Mouse (Mus musculus) thymus, adult 2 months (tissue): ENCODE data around the gene Tia1. TPM values are rescaled to one million over a fixed set of nuclear protein-coding genes. Genes with fewer than 3 reads are reported as not detected.

ENCODE experiments used
- DNase-seq: peaks from one replicate; pipeline ENCODE4 v3.0.0; 2021
- H3K27ac ChIP-seq: fragments of 200-500 bp; 2 replicates; pipeline ENCODE4 v1.5.1; 2012; ENCODE audit warnings: low read length, control low read depth; ENCODE audit not compliant: control insufficient read depth, insufficient read depth
- H3K27me3 ChIP-seq: fragments of 200-500 bp; 2 replicates; pipeline ENCODE4 v1.6.1; 2012; ENCODE audit warnings: mild to moderate bottlenecking, low read length, moderate library complexity, mixed read lengths; ENCODE audit not compliant: control insufficient read depth, insufficient read depth
- H3K36me3 ChIP-seq: fragments of 200-500 bp; 2 replicates; pipeline ENCODE4 v1.6.1; 2012; ENCODE audit warnings: mild to moderate bottlenecking, low read length, moderate library complexity; ENCODE audit not compliant: control insufficient read depth, insufficient read depth
- H3K4me1 ChIP-seq: fragments of 200-500 bp; replicated peaks from 2 replicates; pipeline ENCODE4 v1.6.1; 2012; ENCODE audit warnings: low read length; ENCODE audit not compliant: control insufficient read depth, insufficient read depth
- H3K4me3 ChIP-seq: fragments of 200-500 bp; 2 replicates; pipeline ENCODE4 v1.5.1; 2012; ENCODE audit warnings: mild to moderate bottlenecking, low read length, control low read depth, moderate library complexity; ENCODE audit not compliant: control insufficient read depth, insufficient read depth
- CTCF ChIP-seq: fragments of 200-500 bp; IDR thresholded peaks from 2 replicates; pipeline ENCODE4 v1.5.1; 2012; ENCODE audit warnings: mild to moderate bottlenecking, control low read depth, low read length, moderate library complexity, borderline replicate concordance; ENCODE audit not compliant: control insufficient read depth, poor library complexity, insufficient read depth; ENCODE audit errors: extremely low read depth
- POLR2A ChIP-seq: fragments of 200-500 bp; IDR thresholded peaks from 2 replicates; pipeline ENCODE4 v1.6.1; 2012; ENCODE audit warnings: mild to moderate bottlenecking, low read length, control low read depth, moderate library complexity; ENCODE audit not compliant: control insufficient read depth, poor library complexity, insufficient read depth; ENCODE audit errors: extremely low read depth
- WGBS: fragments of 180-500 bp; shearing (Covaris S2); methylation state at CpG from one replicate; pipeline ENCODE4 v1.1.7; 2018; 5-methylcytosine and 5-hydroxymethylcytosine counted together
- polyA plus RNA-seq: library from polyadenylated mRNA; depleted of rRNA; stranded (reverse); fragments of >200 nt; gene quantifications from 2 replicates; pipeline ENCODE4 v1.2.3, GENCODE M21; 2012

Tia1 gene
- polyA plus RNA-seq, 1 experiment = 83.4 TPM

DNA sequence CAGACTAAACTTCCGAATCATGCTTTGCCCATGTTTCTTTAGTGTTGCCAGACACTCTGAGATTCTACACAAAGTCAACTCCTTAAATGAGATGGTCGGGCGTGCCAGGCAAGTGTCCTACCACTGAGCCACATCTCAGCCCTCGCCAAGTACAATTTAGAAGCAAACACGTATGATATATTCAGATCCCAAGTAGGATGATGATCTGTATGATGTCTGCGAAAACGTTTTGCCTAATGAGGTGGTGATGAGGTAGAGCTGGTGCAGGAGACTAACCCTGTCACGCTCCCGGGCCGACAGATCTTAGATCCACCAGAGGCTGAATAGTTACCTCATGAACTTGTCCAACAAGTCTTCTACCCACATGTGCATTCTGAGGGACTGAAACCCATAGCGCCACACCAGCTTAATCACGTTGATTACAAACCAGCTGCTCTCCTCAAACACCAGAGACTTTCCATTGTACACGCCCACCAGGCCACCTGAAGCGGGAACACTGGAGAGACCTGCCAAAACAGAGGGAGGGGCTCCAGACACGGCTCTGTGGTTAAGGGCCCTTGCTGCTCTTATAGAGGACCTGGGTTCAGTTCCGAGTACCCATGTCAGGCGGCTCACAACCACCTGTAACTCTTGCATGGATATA lies 9.8 kb upstream of the Tia1 start:
- peaks cover 5% of the 10 kb centered on the region; the same call in 1 of the 2 replicates for H3K4me1 ChIP-seq
- no peak for DNase-seq
- H3K4me3 ChIP-seq = no peak overlapping the region
- TF ChIP-seq CTCF = no peak
- TF ChIP-seq POLR2A = no peak
- 0 out of 2 replicates have a peak, but pooled peaks cover 3% of the 10 kb centered on the region for H3K36me3 ChIP-seq
- H3K27ac ChIP-seq = no peak overlapping the region
- H3K27me3 ChIP-seq = no peaks in the 10 kb centered on the region
- 94% methylated on average over 17 of the region's 17 CpGs for WGBS

DNA sequence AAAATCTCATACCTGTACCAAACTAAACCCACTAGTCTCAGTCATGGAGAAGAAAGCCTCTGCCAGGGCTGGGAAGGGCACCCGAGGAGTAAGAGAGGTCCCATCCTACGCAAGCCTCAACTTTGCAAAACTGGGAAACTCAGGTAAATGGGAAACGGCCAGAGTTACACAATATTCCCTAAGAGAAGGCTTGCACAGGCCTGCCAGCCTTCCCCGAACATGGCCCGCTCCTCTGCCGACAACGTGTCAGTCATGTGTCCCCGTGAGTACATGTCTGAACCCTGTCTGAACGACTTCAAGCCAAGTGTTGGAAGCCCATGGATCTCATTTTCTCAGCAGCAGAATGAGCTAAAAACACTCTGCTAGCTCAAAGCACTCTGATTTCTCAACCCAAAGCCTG lies 9.0 kb upstream of the Tia1 start:
- no peak for TF ChIP-seq CTCF
- TF ChIP-seq POLR2A = no peak
- Histone ChIP-seq H3K27ac (no peak overlapping the region), H3K36me3 (0 out of 2 replicates have a peak, but pooled peaks cover 3% of the 10 kb centered on the region), H3K27me3 (no peaks in the 10 kb centered on the region), H3K4me1 (peaks cover 5% of the 10 kb centered on the region; the same call in 1 of the 2 replicates), H3K4me3 (no peak overlapping the region)
- no peak for DNase-seq
- WGBS = 97% methylated on average over 9 of the region's 9 CpGs

DNA sequence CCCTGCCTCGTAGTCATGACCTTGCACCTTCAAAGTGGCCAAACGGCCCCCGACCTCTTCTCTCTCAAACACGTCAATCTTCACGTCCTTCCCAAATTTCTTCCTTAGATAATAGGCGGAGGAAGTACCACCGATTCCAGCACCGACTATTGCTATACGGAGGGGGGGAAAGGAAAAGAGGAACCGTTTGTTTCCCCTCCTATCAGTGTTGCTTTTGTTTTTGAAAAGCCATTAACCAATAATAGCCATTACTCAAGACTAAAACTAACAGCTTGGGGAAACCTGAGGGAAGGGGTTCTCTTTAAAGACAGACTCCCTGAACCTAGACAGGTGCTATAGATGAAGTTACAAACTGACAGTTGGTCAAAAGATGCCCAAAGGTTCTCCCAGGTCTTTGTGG lies 8.1 kb upstream of the Tia1 start:
- WGBS = 27% methylated on average over 10 of the region's 10 CpGs

DNA sequence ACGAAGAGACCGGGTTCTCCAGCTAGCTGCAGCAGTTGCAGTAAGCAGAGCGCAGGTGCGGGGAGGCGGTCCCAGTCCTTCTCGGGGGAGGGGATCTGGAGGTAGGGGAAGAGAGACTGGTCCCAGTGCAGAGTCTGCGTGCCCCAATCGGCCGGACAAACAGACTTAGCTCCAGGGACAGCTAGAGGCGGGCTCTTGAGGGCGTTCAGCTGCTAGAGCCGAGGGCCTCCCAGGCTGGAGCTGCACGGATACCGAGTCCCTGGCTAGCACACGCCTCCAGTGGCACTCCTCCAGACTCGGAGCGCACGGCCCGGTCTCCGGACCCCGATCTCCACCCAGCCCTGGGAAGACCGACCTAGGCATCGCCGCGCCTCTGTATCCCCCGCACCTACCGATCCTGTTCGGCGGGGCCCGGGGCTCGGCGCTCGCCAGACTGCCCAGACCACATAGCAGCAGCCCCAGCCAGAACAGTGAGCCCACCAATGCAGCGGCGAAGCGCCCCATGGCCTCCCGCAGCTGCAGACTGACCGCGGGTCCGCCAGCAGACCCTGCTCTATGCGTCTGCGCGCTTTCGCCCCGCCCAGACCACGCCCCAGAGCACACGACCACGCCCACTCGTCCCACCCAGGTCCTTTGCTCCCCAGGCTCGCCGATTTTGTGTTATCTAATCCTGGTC lies 7.3 kb upstream of the Tia1 start, which contains the start of gene Pcyox1:
Gene Pcyox1, minus strand, starts transcription at position 574 of the 676 bp plus-strand sequence.
- peak; percentile 86 for DNase-seq
- H3K27me3 ChIP-seq = no peaks in the 10 kb centered on the region
- H3K4me3 ChIP-seq = peak within 1 kb of the TSS; percentile 92
- WGBS = under 1% methylated on average over 51 of the region's 51 CpGs
- no peak within 1 kb of the TSS for H3K27ac ChIP-seq
- no peaks in the 10 kb centered on the region for H3K36me3 ChIP-seq
- H3K4me1 ChIP-seq = peaks cover 8% of the 10 kb centered on the region
- no peak for TF ChIP-seq CTCF
- TF ChIP-seq POLR2A = no peak; the same call in 1 of the 2 replicates

More for the DNA sequence above, 8.1 kb upstream of the Tia1 start:
- TF ChIP-seq CTCF (no peak), POLR2A (no peak)
- Histone ChIP-seq H3K27me3 (no peaks in the 10 kb centered on the region), H3K4me3 (peak overlapping the region; percentile 92), H3K4me1 (peaks cover 8% of the 10 kb centered on the region), H3K27ac (no peak overlapping the region), H3K36me3 (0 out of 2 replicates have a peak, but pooled peaks cover under 1% of the 10 kb centered on the region)
- no peak for DNase-seq

DNA sequence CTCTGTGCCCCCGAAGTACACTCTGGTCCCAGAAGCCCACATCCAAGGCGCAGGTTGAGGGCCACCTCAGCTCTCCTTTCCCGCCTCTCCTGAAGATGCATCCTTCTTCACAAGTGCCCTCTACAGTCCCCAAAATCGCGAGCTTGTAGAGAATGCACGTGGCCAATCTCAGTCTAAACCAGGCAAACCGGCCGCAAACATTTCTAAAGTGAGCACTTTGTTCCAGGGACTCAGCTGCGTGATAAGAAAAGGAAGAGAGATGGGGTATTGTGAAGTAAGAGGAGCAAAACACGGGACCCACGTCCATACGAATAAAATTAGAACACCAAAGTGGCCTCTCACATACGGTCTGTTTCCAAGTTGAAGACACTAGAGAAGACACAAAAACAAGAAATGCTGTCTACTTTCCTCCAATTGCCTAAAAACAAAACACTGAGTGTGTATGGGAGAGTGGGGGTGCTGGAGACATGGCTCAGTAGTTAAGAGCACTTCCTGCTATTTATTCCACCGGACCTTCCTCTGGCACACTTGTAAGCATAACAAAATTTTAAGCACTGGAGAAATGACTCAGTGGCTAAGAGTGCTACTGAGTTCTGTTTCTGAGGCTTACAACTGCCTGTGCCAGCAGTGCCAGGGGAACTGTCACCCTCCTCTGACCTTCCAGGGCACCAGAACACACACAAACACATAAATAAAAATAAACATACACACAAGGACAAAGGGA lies 6.6 kb upstream of the Tia1 start:
- WGBS = 2% methylated on average over 14 of the region's 14 CpGs
- Histone ChIP-seq H3K4me1 (peaks cover 8% of the 10 kb centered on the region), H3K36me3 (no peaks in the 10 kb centered on the region), H3K27ac (no peak overlapping the region), H3K27me3 (no peaks in the 10 kb centered on the region), H3K4me3 (peak overlapping the region; percentile 92)
- DNase-seq = no peak
- TF ChIP-seq CTCF = no peak
- TF ChIP-seq POLR2A = no peak

DNA sequence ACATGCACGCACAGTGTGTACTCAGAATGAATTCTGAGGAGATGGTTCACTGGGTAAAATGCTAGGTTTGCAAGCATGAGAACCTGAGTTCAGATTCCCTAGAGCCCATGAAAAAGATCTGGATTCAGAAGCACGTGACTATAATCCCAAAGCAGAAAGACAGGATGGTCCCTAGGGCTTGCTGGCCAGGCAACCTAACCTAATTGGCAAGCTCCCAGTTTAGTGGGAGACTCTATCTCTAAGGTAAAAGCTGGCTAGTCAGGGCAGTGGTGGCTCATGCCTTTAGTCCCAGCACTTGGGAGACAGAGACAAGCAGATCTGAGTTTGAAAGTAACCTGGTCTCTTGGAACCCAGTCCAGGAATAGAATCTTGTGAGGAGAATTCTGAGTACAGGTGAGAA lies 5.0 kb upstream of the Tia1 start:
- H3K4me1 ChIP-seq = peaks cover 8% of the 10 kb centered on the region
- no peak for DNase-seq
- H3K36me3 ChIP-seq = no peaks in the 10 kb centered on the region
- 95% methylated on average over 2 of the region's 2 CpGs for WGBS
- H3K27ac ChIP-seq = no peak overlapping the region
- no peak overlapping the region for H3K4me3 ChIP-seq
- no peaks in the 10 kb centered on the region for H3K27me3 ChIP-seq
- TF ChIP-seq POLR2A (no peak), CTCF (no peak)
